Mouse (Mus musculus): ENCODE results near the gene Kcnrg.

DNA sequence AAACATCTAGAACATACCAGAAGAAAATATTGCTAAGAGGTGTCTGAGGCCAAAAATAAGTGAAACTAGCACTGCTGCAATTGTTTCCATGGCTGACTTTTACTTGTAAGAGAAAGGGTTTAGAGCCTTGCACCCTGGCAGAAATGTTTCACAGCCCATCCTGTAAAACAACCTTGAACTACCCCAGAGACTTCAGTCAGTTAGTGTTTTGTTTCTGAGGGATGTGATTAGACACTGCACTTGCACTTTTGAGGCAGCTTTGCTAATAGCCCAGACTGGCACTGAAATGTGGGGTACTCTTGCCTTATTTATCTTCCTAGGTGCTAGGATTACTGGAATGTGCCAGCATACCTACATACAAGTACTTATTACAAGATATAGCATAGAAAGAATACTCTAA, 28.7 kb downstream of the Kcnrg start:
- TF ChIP-seq POLR2A (IDR thresholded peaks at IDR 0.05; ENCODE audit: low read depth, low read length) (no peak), CTCF (conservative IDR thresholded peaks at IDR 0.05; ENCODE audit: insufficient read depth, insufficient read length, low read depth, low read length) (no peak)

Data from kidney, adult 2 months (tissue).